Mouse (Mus musculus): ENCODE measurements around the gene Gm45261. TPM values are rescaled to one million over a fixed set of nuclear protein-coding genes. Genes with fewer than 3 reads are reported as not detected.

Gm45261 gene
- polyA plus RNA-seq, 1 experiment from 2014 or later = not detected

DNA sequence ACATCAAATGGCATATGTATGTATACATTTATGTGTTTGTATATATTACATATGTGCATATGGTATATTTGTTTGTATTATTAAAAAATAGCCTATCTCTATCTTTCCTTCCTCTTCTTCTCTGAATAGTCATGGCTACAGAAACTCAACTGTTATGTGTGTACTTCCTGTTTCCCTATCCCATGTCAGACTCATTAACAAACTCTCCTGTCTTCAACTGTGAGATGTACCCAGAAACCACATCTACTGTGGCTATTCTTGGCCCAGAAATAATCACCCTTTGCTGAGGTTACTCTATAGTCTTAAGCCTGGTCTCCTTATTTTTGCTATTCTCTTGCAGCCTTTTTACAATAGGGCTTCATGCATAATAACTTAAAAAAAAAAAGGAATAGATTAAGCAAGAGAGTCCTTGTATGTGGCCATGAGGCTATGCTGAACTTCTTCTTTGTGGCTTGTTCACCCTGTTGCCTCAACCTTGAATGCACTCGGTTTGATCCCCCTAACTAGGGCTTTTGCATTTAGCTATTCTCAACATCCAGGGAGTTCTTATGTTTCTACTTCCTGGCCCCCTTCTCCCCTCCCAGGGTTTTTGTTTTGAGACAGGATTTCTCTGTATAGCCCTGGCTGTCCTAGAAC is 9.2 kb downstream of the Gm45261 start:
- no peaks in the 10 kb centered on the region for H3K27me3 ChIP-seq

GRCm38 (mm10) chr1:80447554-80447953 is 13.7 kb downstream of the Gm45261 start:
- no peak overlapping the region for H3K4me2 ChIP-seq (replicated peaks)
- no peak for ATAC-seq
- no peaks in the 10 kb centered on the region for H3K9me3 ChIP-seq
- H3K27ac ChIP-seq = no peak overlapping the region
- H3K4me3 ChIP-seq (replicated peaks) = no peak overlapping the region
- H3K4me1 ChIP-seq (replicated peaks) = no peaks in the 10 kb centered on the region
- no peaks in the 10 kb centered on the region for H3K27me3 ChIP-seq
- H3K9ac ChIP-seq (replicated peaks) = no peak overlapping the region
- no peaks in the 10 kb centered on the region for H3K36me3 ChIP-seq
- WGBS = 66% methylated on average over 1 of the region's 1 CpGs

More for the DNA sequence above, 9.2 kb downstream of the Gm45261 start:
- Histone ChIP-seq H3K36me3 (no peaks in the 10 kb centered on the region), H3K4me1 (replicated peaks) (no peaks in the 10 kb centered on the region), H3K9me3 (no peaks in the 10 kb centered on the region), H3K27ac (no peak overlapping the region), H3K4me2 (replicated peaks) (no peak overlapping the region), H3K4me3 (replicated peaks) (no peak overlapping the region), H3K9ac (replicated peaks) (no peak overlapping the region)
- WGBS = 69% methylated on average over 1 of the region's 1 CpGs
- no peak for ATAC-seq

- no peak overlapping the region for H3K4me2 ChIP-seq (replicated peaks)
- H3K27me3 ChIP-seq = no peaks in the 10 kb centered on the region
- no peaks in the 10 kb centered on the region for H3K36me3 ChIP-seq
- no peaks in the 10 kb centered on the region for H3K4me1 ChIP-seq (replicated peaks)
- H3K4me3 ChIP-seq (replicated peaks) = no peak overlapping the region
- no peak overlapping the region for H3K27ac ChIP-seq
- H3K9ac ChIP-seq (replicated peaks) = no peak overlapping the region
- H3K9me3 ChIP-seq = no peaks in the 10 kb centered on the region
- no peak for ATAC-seq
- WGBS = 66% methylated on average over 2 of the region's 2 CpGs
Measured at GRCm38 (mm10) chr1:80440911-80441310, 20.3 kb downstream of the Gm45261 start.

DNA sequence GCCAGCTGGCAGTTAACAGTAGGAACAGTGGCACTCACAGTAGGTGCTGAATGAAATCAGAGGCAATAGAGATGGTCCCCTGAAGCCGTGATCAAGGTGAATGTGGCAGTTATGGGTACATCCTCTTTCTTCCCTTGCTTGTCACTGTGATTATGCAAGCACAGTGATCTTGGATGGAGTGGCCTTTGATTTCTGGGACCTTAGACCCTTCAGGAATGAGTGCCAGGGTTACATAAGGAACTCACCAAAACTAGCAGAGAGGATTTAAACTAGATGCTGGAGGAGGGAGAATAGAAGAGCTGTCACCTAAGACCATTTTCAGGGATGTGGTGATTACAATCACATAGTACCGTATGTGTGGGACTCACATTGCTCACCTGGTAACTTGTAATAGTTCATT is 22.7 kb downstream of the Gm45261 start:
- Histone ChIP-seq H3K4me2 (replicated peaks) (no peak overlapping the region), H3K27ac (no peak overlapping the region), H3K36me3 (no peaks in the 10 kb centered on the region), H3K4me1 (replicated peaks) (no peaks in the 10 kb centered on the region), H3K9ac (replicated peaks) (no peak overlapping the region), H3K27me3 (no peaks in the 10 kb centered on the region), H3K9me3 (no peaks in the 10 kb centered on the region), H3K4me3 (replicated peaks) (no peak overlapping the region)
- 80% methylated on average over 2 of the region's 2 CpGs for WGBS
- ATAC-seq = no peak

GRCm38 (mm10) chr1:80427946-80428345 is 33.3 kb downstream of the Gm45261 start:
- Histone ChIP-seq H3K4me1 (replicated peaks) (no peaks in the 10 kb centered on the region), H3K9ac (replicated peaks) (no peak overlapping the region), H3K27ac (no peak overlapping the region), H3K4me2 (replicated peaks) (no peak overlapping the region), H3K27me3 (no peaks in the 10 kb centered on the region), H3K9me3 (no peaks in the 10 kb centered on the region), H3K36me3 (no peaks in the 10 kb centered on the region), H3K4me3 (replicated peaks) (no peak overlapping the region)
- 56% methylated on average over 1 of the region's 1 CpGs for WGBS
- no peak for ATAC-seq

DNA sequence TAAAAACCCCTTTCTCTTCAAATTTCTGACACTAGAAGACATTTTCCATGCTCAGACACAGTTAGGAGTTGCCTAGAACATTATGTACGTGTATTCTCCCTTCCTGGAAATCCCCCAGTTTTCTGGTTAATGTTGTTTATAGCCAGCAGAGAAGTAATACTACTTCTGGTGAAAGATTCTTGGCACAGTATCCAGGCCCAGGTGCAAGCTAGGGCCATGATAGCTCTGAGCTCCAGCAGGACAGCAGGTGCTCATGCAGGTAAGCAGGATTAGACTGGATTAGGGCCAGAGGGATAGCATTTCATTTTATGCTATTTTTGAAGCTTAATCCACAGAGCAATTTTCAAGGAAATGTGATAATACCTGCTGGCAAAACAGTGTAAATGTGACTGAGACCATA is 33.8 kb downstream of the Gm45261 start:
- WGBS = 75% methylated on average over 1 of the region's 1 CpGs
- no peaks in the 10 kb centered on the region for H3K27me3 ChIP-seq
- no peaks in the 10 kb centered on the region for H3K9me3 ChIP-seq
- no peak for ATAC-seq
- no peaks in the 10 kb centered on the region for H3K4me1 ChIP-seq (replicated peaks)
- no peak overlapping the region for H3K27ac ChIP-seq
- no peaks in the 10 kb centered on the region for H3K36me3 ChIP-seq
- no peak overlapping the region for H3K4me3 ChIP-seq (replicated peaks)
- no peak overlapping the region for H3K4me2 ChIP-seq (replicated peaks)
- no peak overlapping the region for H3K9ac ChIP-seq (replicated peaks)

GRCm38 (mm10) chr1:80424666-80425065 is 36.6 kb downstream of the Gm45261 start:
- no peaks in the 10 kb centered on the region for H3K9me3 ChIP-seq
- no peak for ATAC-seq
- no peaks in the 10 kb centered on the region for H3K4me1 ChIP-seq (replicated peaks)
- H3K36me3 ChIP-seq = no peaks in the 10 kb centered on the region
- no peaks in the 10 kb centered on the region for H3K27me3 ChIP-seq
- no peak overlapping the region for H3K4me3 ChIP-seq (replicated peaks)
- WGBS = 0% methylated on average over 1 of the region's 1 CpGs
- no peak overlapping the region for H3K27ac ChIP-seq
- no peak overlapping the region for H3K4me2 ChIP-seq (replicated peaks)
- H3K9ac ChIP-seq (replicated peaks) = no peak overlapping the region

DNA sequence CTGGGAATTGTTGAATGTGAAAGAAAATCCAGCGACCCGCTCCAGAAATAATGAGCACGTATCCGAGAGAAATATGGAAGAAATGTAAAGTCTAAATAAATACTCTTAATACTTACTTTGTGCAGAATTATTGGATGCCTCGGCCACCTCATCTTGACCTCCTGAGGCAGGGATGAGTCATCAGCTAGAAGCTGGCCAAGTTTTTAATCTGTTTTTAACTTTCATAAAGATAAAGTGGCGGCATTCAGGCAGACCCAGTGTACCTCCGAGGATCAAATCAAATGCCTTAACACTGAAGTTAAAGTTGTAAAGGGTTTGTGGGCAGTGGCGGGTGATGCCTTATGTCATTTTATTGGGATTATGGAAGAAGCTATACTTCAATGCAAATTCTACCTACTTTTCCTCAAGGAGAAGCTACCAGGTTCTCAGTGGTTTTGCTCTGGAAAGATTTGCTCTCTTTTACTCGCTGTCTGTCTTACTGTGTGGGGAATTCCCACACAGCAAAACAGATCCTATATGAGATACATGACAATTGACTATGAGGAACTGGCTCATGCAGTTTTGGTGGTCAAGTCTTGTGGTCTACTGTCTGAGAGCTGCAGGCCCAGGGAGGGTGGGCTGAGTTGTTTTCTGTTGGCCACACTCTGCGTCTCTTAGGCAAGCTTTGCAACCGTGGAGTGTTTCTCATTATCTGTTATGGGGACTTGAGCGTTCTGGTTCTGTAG is 42.8 kb downstream of the Gm45261 start:
- H3K27me3 ChIP-seq = no peaks in the 10 kb centered on the region
- no peak overlapping the region for H3K27ac ChIP-seq
- H3K4me1 ChIP-seq (replicated peaks) = no peaks in the 10 kb centered on the region
- no peak for ATAC-seq
- 91% methylated on average over 12 of the region's 12 CpGs for WGBS
- H3K36me3 ChIP-seq = no peaks in the 10 kb centered on the region
- H3K4me3 ChIP-seq (replicated peaks) = no peak overlapping the region
- no peaks in the 10 kb centered on the region for H3K9me3 ChIP-seq
- no peak overlapping the region for H3K9ac ChIP-seq (replicated peaks)
- H3K4me2 ChIP-seq (replicated peaks) = no peak overlapping the region

DNA sequence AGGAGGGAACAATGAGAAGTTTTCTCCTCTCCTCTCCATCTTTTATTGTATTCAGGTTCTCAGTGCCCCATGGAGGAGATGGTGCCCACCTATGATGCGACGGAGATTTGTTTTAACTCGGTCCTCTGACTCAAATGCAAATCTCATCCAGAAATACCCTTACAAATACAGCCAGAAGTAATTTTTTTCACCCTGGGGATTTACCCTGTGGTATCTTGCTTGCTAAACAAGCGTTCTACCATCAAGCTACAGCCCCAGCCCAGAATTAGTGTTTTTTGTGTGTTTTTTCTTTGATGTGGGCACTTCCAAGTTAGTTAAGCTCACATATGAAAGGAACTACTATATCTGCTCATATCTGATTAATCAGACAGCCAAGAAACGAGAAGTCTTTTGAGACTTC is 44.9 kb downstream of the Gm45261 start:
- no peaks in the 10 kb centered on the region for H3K9me3 ChIP-seq
- H3K27ac ChIP-seq = no peak overlapping the region
- 67% methylated on average over 5 of the region's 5 CpGs for WGBS
- H3K4me2 ChIP-seq (replicated peaks) = no peak overlapping the region
- H3K27me3 ChIP-seq = no peaks in the 10 kb centered on the region
- H3K4me1 ChIP-seq (replicated peaks) = no peaks in the 10 kb centered on the region
- H3K36me3 ChIP-seq = no peaks in the 10 kb centered on the region
- H3K4me3 ChIP-seq (replicated peaks) = no peak overlapping the region
- H3K9ac ChIP-seq (replicated peaks) = no peak overlapping the region
- no peak for ATAC-seq

DNA sequence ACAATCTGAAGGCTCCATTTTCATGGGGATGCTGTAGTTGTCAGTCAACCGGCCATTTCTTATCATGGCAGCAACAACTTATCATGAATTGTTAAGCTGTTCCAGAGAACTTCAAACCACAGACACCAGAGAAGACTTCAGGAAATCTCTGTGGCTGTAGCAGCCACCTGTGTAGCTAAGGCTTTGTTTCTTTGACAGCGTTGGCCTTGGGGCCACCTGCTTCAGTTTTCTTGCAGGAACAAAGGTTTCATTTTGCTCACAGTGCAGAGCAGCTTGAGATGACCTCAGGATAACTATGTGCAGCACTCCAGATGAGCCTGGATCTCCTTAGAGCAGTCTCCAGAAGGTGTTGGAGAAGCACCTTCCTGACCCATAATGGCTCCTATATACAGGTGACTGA is 48.7 kb downstream of the Gm45261 start:
- H3K9me3 ChIP-seq = no peaks in the 10 kb centered on the region
- WGBS = 91% methylated on average over 2 of the region's 2 CpGs
- H3K4me3 ChIP-seq (replicated peaks) = no peak overlapping the region
- ATAC-seq = no peak
- no peak overlapping the region for H3K27ac ChIP-seq
- no peaks in the 10 kb centered on the region for H3K27me3 ChIP-seq
- no peaks in the 10 kb centered on the region for H3K36me3 ChIP-seq
- H3K4me1 ChIP-seq (replicated peaks) = no peaks in the 10 kb centered on the region
- H3K4me2 ChIP-seq (replicated peaks) = no peak overlapping the region
- H3K9ac ChIP-seq (replicated peaks) = no peak overlapping the region

GRCm38 (mm10) chr1:80410229-80410973 is 50.8 kb downstream of the Gm45261 start:
- Histone ChIP-seq H3K4me3 (replicated peaks) (no peak overlapping the region), H3K36me3 (no peaks in the 10 kb centered on the region), H3K4me2 (replicated peaks) (no peak overlapping the region), H3K9ac (replicated peaks) (no peak overlapping the region), H3K27ac (no peak overlapping the region), H3K4me1 (replicated peaks) (no peaks in the 10 kb centered on the region), H3K9me3 (no peaks in the 10 kb centered on the region), H3K27me3 (no peaks in the 10 kb centered on the region)
- ATAC-seq = no peak

GRCm38 (mm10) chr1:80409467-80410105 is 51.7 kb downstream of the Gm45261 start:
- H3K27me3 ChIP-seq = no peaks in the 10 kb centered on the region
- no peak overlapping the region for H3K27ac ChIP-seq

More at GRCm38 (mm10) chr1:80409467-80410105, 51.7 kb downstream of the Gm45261 start:
- Histone ChIP-seq H3K4me2 (replicated peaks) (no peak overlapping the region), H3K36me3 (no peaks in the 10 kb centered on the region), H3K4me3 (replicated peaks) (no peak overlapping the region), H3K9me3 (no peaks in the 10 kb centered on the region), H3K4me1 (replicated peaks) (no peaks in the 10 kb centered on the region), H3K9ac (replicated peaks) (no peak overlapping the region)
- ATAC-seq = no peak
- 69% methylated on average over 6 of the region's 6 CpGs for WGBS
